Mouse (Mus musculus): ENCODE data around the gene Gramd1b. TPM values are rescaled to one million over a fixed set of nuclear protein-coding genes. Genes with fewer than 3 reads are reported as not detected.

Gene Gramd1b
- polyA plus RNA-seq, 1 experiment from 2014 or later = 4.0 TPM

DNA sequence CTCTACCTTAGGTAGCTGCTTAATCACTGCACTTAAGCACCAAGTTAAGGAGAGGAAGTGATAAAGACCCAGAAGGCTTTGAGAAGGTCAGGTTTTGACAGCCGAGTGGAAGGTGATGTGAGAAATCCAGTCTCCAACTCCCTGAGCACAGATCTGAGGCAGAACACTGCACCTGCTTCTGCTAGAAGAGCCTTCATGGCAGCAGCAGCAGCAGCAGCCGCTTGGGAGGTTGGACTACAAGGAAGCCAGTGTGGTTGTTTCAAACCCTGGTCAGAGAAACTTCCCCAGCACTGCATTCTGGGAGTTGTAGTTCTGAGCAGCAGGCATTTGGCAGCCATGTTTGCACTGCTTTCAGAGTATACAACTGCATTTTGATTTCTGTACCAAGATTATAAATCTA, 134.1 kb downstream of the Gramd1b start:
- no peak overlapping the region for H3K4me3 ChIP-seq (ENCODE audit: low read depth, low read length)
- H3K36me3 ChIP-seq (ENCODE audit: control insufficient read depth, insufficient read depth, low read length) = no peaks in the 10 kb centered on the region
- H3K4me2 ChIP-seq (ENCODE audit: low read depth) = peak overlapping the region; percentile 19; the same call in 1 of the 2 replicates
- peak overlapping the region; percentile 23; the same call in 1 of the 2 replicates for H3K9ac ChIP-seq (ENCODE audit: low read length)
- no peaks in the 10 kb centered on the region for H3K9me3 ChIP-seq (ENCODE audit: control insufficient read depth, low read length)
- no peaks in the 10 kb centered on the region for H3K27me3 ChIP-seq (ENCODE audit: control insufficient read depth, insufficient read depth, low read length)
- peaks cover 8% of the 10 kb centered on the region; the same call in 1 of the 2 replicates for H3K4me1 ChIP-seq (ENCODE audit: control insufficient read depth, insufficient read depth, low read length)
- DNase-seq (ENCODE audit: low spot score) = peak; percentile 68
- H3K27ac ChIP-seq (ENCODE audit: low read depth, low read length) = no peak overlapping the region
- WGBS = 29% methylated on average over 2 of the region's 2 CpGs
- peak; percentile 58 for ATAC-seq (ENCODE audit: insufficient read depth, low FRiP score, low TSS enrichment)

DNA sequence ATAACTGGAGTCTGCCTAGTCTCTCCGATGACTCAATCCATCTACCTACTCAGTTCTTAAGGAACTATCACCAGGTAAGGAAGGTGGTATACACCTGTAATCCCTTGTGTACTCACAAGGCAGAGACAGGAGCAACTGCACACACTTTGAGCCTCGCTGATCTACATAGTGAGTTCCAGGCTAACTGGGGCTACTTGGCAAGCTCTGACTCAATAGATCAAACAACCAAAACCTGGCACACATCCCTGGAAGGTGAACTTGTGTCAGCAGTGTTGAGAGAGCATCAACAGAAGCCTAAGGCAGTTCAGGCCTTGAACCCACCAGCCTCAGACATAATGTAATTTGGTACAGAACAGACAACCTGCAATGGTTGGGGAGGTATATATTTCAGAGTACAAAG, 135.0 kb downstream of the Gramd1b start:
- Histone ChIP-seq H3K4me1 (ENCODE audit: control insufficient read depth, insufficient read depth, low read length) (peaks cover 16% of the 10 kb centered on the region; the same call in 1 of the 2 replicates), H3K27ac (ENCODE audit: low read depth, low read length) (no peak overlapping the region), H3K4me3 (ENCODE audit: low read depth, low read length) (no peak overlapping the region), H3K27me3 (ENCODE audit: control insufficient read depth, insufficient read depth, low read length) (no peaks in the 10 kb centered on the region), H3K36me3 (ENCODE audit: control insufficient read depth, insufficient read depth, low read length) (no peaks in the 10 kb centered on the region), H3K9me3 (ENCODE audit: control insufficient read depth, low read length) (no peaks in the 10 kb centered on the region), H3K9ac (ENCODE audit: low read length) (no peak overlapping the region), H3K4me2 (ENCODE audit: low read depth) (no peak overlapping the region)
- WGBS = 92% methylated on average over 2 of the region's 2 CpGs
- no peak for DNase-seq (ENCODE audit: low spot score)
- ATAC-seq (ENCODE audit: insufficient read depth, low FRiP score, low TSS enrichment) = no peak

DNA sequence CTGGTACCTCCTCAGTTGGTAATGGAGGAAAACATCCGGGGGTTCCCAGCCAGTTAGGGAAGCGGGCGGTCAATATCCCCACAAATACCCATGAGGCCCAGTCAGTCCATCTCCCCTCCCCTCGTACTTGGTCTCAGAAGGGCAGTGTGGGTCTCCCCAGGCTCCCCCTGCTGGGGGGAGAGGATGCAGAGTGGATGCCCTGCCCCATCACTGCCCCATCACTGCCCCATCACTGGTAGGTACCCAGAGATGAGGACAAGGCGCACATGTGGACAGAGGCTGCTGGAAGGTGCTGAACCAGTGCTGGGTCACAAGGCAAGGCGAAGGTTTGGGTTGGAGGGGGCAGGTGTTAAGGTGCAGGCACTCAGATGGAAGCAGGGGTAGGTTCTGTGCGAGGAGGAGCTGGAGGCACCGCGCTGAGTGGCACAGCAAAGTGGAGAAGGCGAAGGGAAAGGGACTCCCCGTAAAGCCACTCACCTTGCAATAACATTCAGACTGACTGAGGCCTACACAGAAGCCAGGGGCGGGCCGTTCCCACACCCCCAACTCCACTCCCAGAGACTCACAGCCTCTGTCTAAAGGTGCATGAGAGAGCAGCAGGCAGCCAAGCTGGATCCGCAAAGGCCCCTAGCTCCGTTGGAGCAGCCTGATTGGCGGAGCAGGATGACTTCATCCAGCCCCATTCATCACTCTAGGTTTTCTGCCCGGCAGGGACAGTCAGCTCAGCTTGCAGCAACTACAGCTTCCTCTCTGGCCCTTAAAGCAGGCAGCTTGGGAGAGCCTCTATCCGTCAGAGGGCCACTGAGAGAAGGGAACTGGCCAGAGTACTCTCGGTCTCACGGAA, 139.1 kb downstream of the Gramd1b start:
- H3K27ac ChIP-seq (ENCODE audit: low read depth, low read length) = peak overlapping the region; percentile 62
- peak overlapping the region; percentile 20 for H3K9ac ChIP-seq (ENCODE audit: low read length)
- DNase-seq (ENCODE audit: low spot score) (peak; percentile 75), ATAC-seq (ENCODE audit: insufficient read depth, low FRiP score, low TSS enrichment) (peak; percentile 94)
- peak overlapping the region; percentile 15 for H3K4me3 ChIP-seq (ENCODE audit: low read depth, low read length)
- no peaks in the 10 kb centered on the region for H3K27me3 ChIP-seq (ENCODE audit: control insufficient read depth, insufficient read depth, low read length)
- peak overlapping the region; percentile 38 for H3K4me2 ChIP-seq (ENCODE audit: low read depth)
- H3K9me3 ChIP-seq (ENCODE audit: control insufficient read depth, low read length) = no peaks in the 10 kb centered on the region
- peaks cover 16% of the 10 kb centered on the region; the same call in 1 of the 2 replicates for H3K4me1 ChIP-seq (ENCODE audit: control insufficient read depth, insufficient read depth, low read length)
- whole genome bisulfite sequencing = 22% methylated on average over 20 of the region's 20 CpGs
- H3K36me3 ChIP-seq (ENCODE audit: control insufficient read depth, insufficient read depth, low read length) = no peaks in the 10 kb centered on the region

DNA sequence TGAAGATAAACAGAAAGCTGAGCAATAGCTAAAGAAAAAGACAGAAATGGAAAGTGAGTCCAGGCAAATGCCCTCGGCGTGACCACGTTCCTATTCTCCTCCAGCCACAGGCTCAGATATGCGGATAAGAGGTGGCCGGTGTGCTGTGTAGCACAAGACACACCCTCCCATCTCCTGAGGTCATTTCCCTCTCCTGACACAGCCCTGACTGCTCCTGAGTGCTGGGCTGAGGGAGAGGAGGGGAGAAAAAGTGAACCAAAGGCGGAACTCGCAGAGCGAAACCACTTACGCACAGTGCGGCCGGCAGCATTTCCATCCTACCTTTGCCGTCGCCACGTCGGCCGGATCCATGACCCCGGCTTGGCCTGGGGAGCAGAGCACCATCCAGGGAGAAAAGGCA, 139.8 kb downstream of the Gramd1b start:
- Histone ChIP-seq H3K4me3 (ENCODE audit: low read depth, low read length) (no peak overlapping the region), H3K4me1 (ENCODE audit: control insufficient read depth, insufficient read depth, low read length) (peaks cover 16% of the 10 kb centered on the region; the same call in 1 of the 2 replicates), H3K27ac (ENCODE audit: low read depth, low read length) (no peak overlapping the region; the same call in 1 of the 2 replicates), H3K36me3 (ENCODE audit: control insufficient read depth, insufficient read depth, low read length) (no peaks in the 10 kb centered on the region), H3K27me3 (ENCODE audit: control insufficient read depth, insufficient read depth, low read length) (no peaks in the 10 kb centered on the region), H3K9ac (ENCODE audit: low read length) (peak overlapping the region; percentile 18; the same call in 1 of the 2 replicates), H3K4me2 (ENCODE audit: low read depth) (peak overlapping the region; percentile 1; the same call in 1 of the 2 replicates), H3K9me3 (ENCODE audit: control insufficient read depth, low read length) (no peaks in the 10 kb centered on the region)
- ATAC-seq (ENCODE audit: insufficient read depth, low FRiP score, low TSS enrichment) = peak; percentile 10; the same call in 1 of the 2 replicates
- DNase-seq (ENCODE audit: low spot score) = no peak
- 77% methylated on average over 17 of the region's 17 CpGs for whole genome bisulfite sequencing

- no peak overlapping the region for H3K9ac ChIP-seq (ENCODE audit: low read length)
- no peaks in the 10 kb centered on the region for H3K36me3 ChIP-seq (ENCODE audit: control insufficient read depth, insufficient read depth, low read length)
- no peak overlapping the region for H3K27ac ChIP-seq (ENCODE audit: low read depth, low read length)
- no peaks in the 10 kb centered on the region for H3K27me3 ChIP-seq (ENCODE audit: control insufficient read depth, insufficient read depth, low read length)
- H3K4me3 ChIP-seq (ENCODE audit: low read depth, low read length) = no peak overlapping the region
- H3K4me1 ChIP-seq (ENCODE audit: control insufficient read depth, insufficient read depth, low read length) = peaks cover 16% of the 10 kb centered on the region; the same call in 1 of the 2 replicates
- no peak for DNase-seq (ENCODE audit: low spot score)
- peak overlapping the region; percentile 1; the same call in 1 of the 2 replicates for H3K4me2 ChIP-seq (ENCODE audit: low read depth)
- WGBS = 41% methylated on average over 8 of the region's 8 CpGs
- ATAC-seq (ENCODE audit: insufficient read depth, low FRiP score, low TSS enrichment) = no peak
- no peaks in the 10 kb centered on the region for H3K9me3 ChIP-seq (ENCODE audit: control insufficient read depth, low read length)
These were observed 140.3 kb downstream of the Gramd1b start for GRCm38 (mm10) chr9:40390904-40391303.

- ATAC-seq (ENCODE audit: insufficient read depth, low FRiP score, low TSS enrichment) (no peak), DNase-seq (ENCODE audit: low spot score) (no peak)
- no peaks in the 10 kb centered on the region for H3K36me3 ChIP-seq (ENCODE audit: control insufficient read depth, insufficient read depth, low read length)
- H3K4me3 ChIP-seq (ENCODE audit: low read depth, low read length) = no peak overlapping the region
- no peak overlapping the region for H3K4me2 ChIP-seq (ENCODE audit: low read depth)
- no peaks in the 10 kb centered on the region for H3K9me3 ChIP-seq (ENCODE audit: control insufficient read depth, low read length)
- H3K27ac ChIP-seq (ENCODE audit: low read depth, low read length) = no peak overlapping the region
- no peaks in the 10 kb centered on the region for H3K27me3 ChIP-seq (ENCODE audit: control insufficient read depth, insufficient read depth, low read length)
- no peak overlapping the region for H3K9ac ChIP-seq (ENCODE audit: low read length)
- whole genome bisulfite sequencing = 94% methylated on average over 8 of the region's 8 CpGs
- H3K4me1 ChIP-seq (ENCODE audit: control insufficient read depth, insufficient read depth, low read length) = peaks cover 16% of the 10 kb centered on the region; the same call in 1 of the 2 replicates
These were observed 140.8 kb downstream of the Gramd1b start for GRCm38 (mm10) chr9:40390396-40390760.

DNA sequence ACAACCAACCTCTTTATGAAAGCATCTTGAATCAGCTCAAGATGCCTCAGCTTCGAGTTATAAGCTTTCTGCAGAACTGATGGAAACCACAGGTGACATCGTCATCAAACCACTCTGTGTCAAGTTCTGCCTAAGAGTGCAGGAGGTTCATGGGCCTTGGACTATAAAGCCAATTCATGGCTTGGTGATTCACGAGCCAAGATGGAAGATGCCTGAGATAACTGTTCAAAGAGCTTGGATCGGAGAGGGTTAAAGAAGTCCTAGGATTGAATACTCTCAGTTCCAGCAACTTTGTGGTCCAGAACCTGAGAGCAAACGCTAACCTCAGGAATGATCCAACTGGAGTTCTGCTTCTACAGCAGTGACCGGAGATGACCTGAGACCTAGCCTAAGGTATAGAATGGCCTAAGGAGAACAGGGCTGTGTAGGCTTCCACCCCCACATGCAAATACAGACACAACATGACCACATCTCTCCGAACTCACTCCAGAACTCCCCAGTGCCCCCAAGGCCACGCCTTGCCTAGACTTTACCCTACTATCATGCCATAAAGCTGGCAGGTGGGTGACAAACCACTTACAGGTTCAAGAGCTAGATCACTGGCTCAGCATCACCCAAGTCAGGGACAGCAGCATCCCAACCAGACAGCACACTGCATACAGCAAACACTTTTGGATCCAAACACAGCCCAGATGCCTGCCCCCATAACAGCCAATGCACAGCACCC, 141.4 kb downstream of the Gramd1b start:
- H3K36me3 ChIP-seq (ENCODE audit: control insufficient read depth, insufficient read depth, low read length) = no peaks in the 10 kb centered on the region
- peaks cover 16% of the 10 kb centered on the region; the same call in 1 of the 2 replicates for H3K4me1 ChIP-seq (ENCODE audit: control insufficient read depth, insufficient read depth, low read length)
- no peak overlapping the region for H3K4me3 ChIP-seq (ENCODE audit: low read depth, low read length)
- 87% methylated on average over 8 of the region's 8 CpGs for WGBS
- no peak overlapping the region for H3K27ac ChIP-seq (ENCODE audit: low read depth, low read length)
- H3K9me3 ChIP-seq (ENCODE audit: control insufficient read depth, low read length) = no peaks in the 10 kb centered on the region
- DNase-seq (ENCODE audit: low spot score) (no peak), ATAC-seq (ENCODE audit: insufficient read depth, low FRiP score, low TSS enrichment) (no peak)
- no peaks in the 10 kb centered on the region for H3K27me3 ChIP-seq (ENCODE audit: control insufficient read depth, insufficient read depth, low read length)
- H3K4me2 ChIP-seq (ENCODE audit: low read depth) = no peak overlapping the region
- H3K9ac ChIP-seq (ENCODE audit: low read length) = no peak overlapping the region

DNA sequence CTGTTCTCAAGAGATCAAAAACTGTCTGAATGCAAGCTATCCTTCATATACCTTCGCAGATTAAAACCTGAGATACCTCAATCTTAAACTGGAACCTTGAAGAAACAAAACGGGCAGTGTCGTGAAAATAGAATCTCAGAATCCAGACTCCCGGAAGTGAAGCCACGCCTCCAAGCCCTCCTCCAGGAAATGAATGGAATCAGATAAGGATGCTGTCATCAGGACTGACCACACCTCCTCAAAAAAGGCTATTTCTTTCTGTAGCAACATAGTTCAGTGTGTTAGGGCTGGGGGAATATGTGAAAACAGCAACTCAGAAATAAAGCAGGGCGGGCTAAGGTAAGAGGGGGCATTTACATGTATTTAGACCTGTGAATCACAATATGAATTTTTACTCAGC, 142.0 kb downstream of the Gramd1b start:
- Histone ChIP-seq H3K36me3 (ENCODE audit: control insufficient read depth, insufficient read depth, low read length) (no peaks in the 10 kb centered on the region), H3K27me3 (ENCODE audit: control insufficient read depth, insufficient read depth, low read length) (no peaks in the 10 kb centered on the region), H3K4me2 (ENCODE audit: low read depth) (no peak overlapping the region), H3K4me1 (ENCODE audit: control insufficient read depth, insufficient read depth, low read length) (peaks cover 16% of the 10 kb centered on the region; the same call in 1 of the 2 replicates), H3K9me3 (ENCODE audit: control insufficient read depth, low read length) (no peaks in the 10 kb centered on the region), H3K9ac (ENCODE audit: low read length) (no peak overlapping the region), H3K4me3 (ENCODE audit: low read depth, low read length) (no peak overlapping the region), H3K27ac (ENCODE audit: low read depth, low read length) (no peak overlapping the region)
- 90% methylated on average over 6 of the region's 6 CpGs for WGBS
- ATAC-seq (ENCODE audit: insufficient read depth, low FRiP score, low TSS enrichment) = no peak
- DNase-seq (ENCODE audit: low spot score) = no peak
